In the genomic region with DNA sequence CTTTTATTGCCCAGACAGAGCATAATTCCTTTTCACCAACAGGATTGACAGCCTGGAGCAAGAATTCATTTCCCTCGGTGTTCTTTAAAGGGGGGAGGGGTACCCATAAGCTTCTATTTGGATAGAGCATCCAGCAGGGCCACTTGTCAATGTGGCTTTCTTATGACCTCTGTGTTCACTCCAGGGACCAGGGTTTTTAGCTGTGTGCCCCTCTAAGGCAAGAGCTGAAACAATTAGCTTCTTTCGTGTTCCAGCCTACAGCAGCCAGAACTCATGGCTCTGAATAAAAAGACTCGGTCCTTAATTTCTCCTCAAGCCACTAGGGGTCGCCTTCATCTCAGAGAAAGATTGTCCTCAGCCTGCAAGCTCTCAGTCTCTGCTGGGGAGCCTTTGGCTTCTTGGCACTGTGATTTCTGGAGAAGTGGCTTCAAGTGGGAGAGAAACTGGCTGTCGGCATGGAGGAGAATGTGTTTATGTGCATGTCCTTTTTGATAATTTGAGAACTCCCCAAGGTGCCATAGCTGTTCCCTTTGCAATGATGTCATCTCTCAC, we compare ENCODE assay signal across 8 mouse cellular contexts. TPM values are rescaled to one million over a fixed set of nuclear protein-coding genes. Genes with fewer than 3 reads are reported as not detected.
DNase-seq lines count a peak whose midpoint lies in the region; ATAC-seq and TF ChIP-seq lines count a peak whose summit lies in the region.

No protein-coding gene starts in this region.

- no peaks in the 10 kb centered on the region for H3K4me1 ChIP-seq in bone marrow macrophage, adult 2 months (ENCODE audit: control insufficient read depth, insufficient read depth, low read length)
- H3K4me1 ChIP-seq in heart, embryonic 11.5 days (ENCODE audit: control insufficient read depth, insufficient read depth, low read length): peaks cover 14% of the 10 kb centered on the region
- peaks cover 31% of the 10 kb centered on the region for H3K4me1 ChIP-seq in kidney, embryonic 15.5 days
- peaks cover 43% of the 10 kb centered on the region for H3K4me1 ChIP-seq in limb, embryonic 15.5 days

- TF ChIP-seq POLR2A in bone marrow macrophage, adult 2 months (IDR thresholded peaks at IDR 0.05; ENCODE audit: borderline replicate concordance, low read depth, low read length): no peak

- H3K9ac ChIP-seq in heart, embryonic 11.5 days (ENCODE audit: low read depth, low read length): no peak overlapping the region
- no peak overlapping the region for H3K9ac ChIP-seq in kidney, embryonic 15.5 days
- H3K9ac ChIP-seq in limb, embryonic 15.5 days: no peak overlapping the region

- peak; percentile 81 to 83 for DNase-seq in B cell, adult 2 months
- peak; percentile 71 to 83 for DNase-seq in spleen, postnatal 4 days (ENCODE audit: low spot score in 2 of 2)

- TF ChIP-seq CTCF in bone marrow macrophage, adult 2 months (IDR thresholded peaks at IDR 0.05; ENCODE audit: low read depth, low read length): peak; percentile 67

- H3K27me3 ChIP-seq in heart, embryonic 11.5 days (ENCODE audit: control insufficient read depth, insufficient read depth, low read length): peaks cover 13% of the 10 kb centered on the region
- peaks cover 17% of the 10 kb centered on the region; the same call in 1 of the 2 replicates for H3K27me3 ChIP-seq in kidney, embryonic 15.5 days
- H3K27me3 ChIP-seq in limb, embryonic 15.5 days: no peaks in the 10 kb centered on the region

- peak; percentile 81 for ATAC-seq in erythroblast, adult 5-6 weeks (replicated peaks; ENCODE audit: low FRiP score, poor library complexity, severe bottlenecking)
- peak; percentile 46; the same call in 1 of the 2 replicates for ATAC-seq in heart, embryonic 11.5 days (replicated peaks; ENCODE audit: insufficient number of reproducible peaks, low FRiP score, low TSS enrichment)
- peak; percentile 59 for ATAC-seq in kidney, embryonic 15.5 days (replicated peaks; ENCODE audit: low FRiP score)
- ATAC-seq in limb, embryonic 15.5 days (ENCODE audit: insufficient number of reproducible peaks, low FRiP score, low TSS enrichment, low read depth): 0 out of 2 replicates have a peak, but pooled peaks have one; percentile 50
- ATAC-seq in monocyte, adult 5-6 weeks (replicated peaks; ENCODE audit: insufficient number of reproducible peaks, low FRiP score, low TSS enrichment, poor library complexity, severe bottlenecking): peak; percentile 59; the same call in 1 of the 2 replicates

- 10% methylated on average over 5 of the region's 5 CpGs for WGBS in heart, embryonic 11.5 days (ENCODE audit: insufficient replicate concordance)
- WGBS in kidney, embryonic 15.5 days: 5% methylated on average over 5 of the region's 5 CpGs
- 6% methylated on average over 5 of the region's 5 CpGs for WGBS in limb, embryonic 15.5 days

- H3K36me3 ChIP-seq in heart, embryonic 11.5 days (ENCODE audit: control insufficient read depth, insufficient read depth, low read length): no peaks in the 10 kb centered on the region
- no peaks in the 10 kb centered on the region for H3K36me3 ChIP-seq in kidney, embryonic 15.5 days
- no peaks in the 10 kb centered on the region for H3K36me3 ChIP-seq in limb, embryonic 15.5 days

- H3K4me3 ChIP-seq in bone marrow macrophage, adult 2 months (ENCODE audit: insufficient read depth, low read length): no peak overlapping the region
- no peak overlapping the region for H3K4me3 ChIP-seq in heart, embryonic 11.5 days (ENCODE audit: low read depth, low read length)
- H3K4me3 ChIP-seq in kidney, embryonic 15.5 days (replicated peaks): no peak overlapping the region
- H3K4me3 ChIP-seq in limb, embryonic 15.5 days: 0 out of 2 replicates have a peak overlapping the region, but pooled peaks have one; percentile 3

- no peak overlapping the region for H3K27ac ChIP-seq in bone marrow macrophage, adult 2 months (ENCODE audit: insufficient read depth, low read depth, low read length)
- no peak overlapping the region for H3K27ac ChIP-seq in heart, embryonic 11.5 days (ENCODE audit: low read depth, low read length)
- H3K27ac ChIP-seq in kidney, embryonic 15.5 days: peak overlapping the region; percentile 9; the same call in 1 of the 2 replicates
- peak overlapping the region; percentile 88 for H3K27ac ChIP-seq in limb, embryonic 15.5 days

- H3K4me2 ChIP-seq in heart, embryonic 11.5 days: peak overlapping the region; percentile 22; the same call in 1 of the 2 replicates
- peak overlapping the region; percentile 7; the same call in 1 of the 2 replicates for H3K4me2 ChIP-seq in kidney, embryonic 15.5 days
- H3K4me2 ChIP-seq in limb, embryonic 15.5 days: no peak overlapping the region

- H3K9me3 ChIP-seq in heart, embryonic 11.5 days (replicated peaks; ENCODE audit: control insufficient read depth, low read length): peaks cover 3% of the 10 kb centered on the region; the same call in 1 of the 2 replicates
- peaks cover 6% of the 10 kb centered on the region for H3K9me3 ChIP-seq in kidney, embryonic 15.5 days (replicated peaks)
- peaks cover 5% of the 10 kb centered on the region; the same call in 1 of the 2 replicates for H3K9me3 ChIP-seq in limb, embryonic 15.5 days

RNA-seq across cellular contexts. Expression of gene Npr2, which starts 1.6 kb away (rescaled TPM):
- 0.44 TPM in 1 of 2 replicates, not detected in the other for polyA plus RNA-seq in bone marrow macrophage, adult 2 months (2012; ENCODE audit: insufficient read depth, insufficient read length, missing spikeins)
- not detected in 2 replicates for total RNA-seq in erythroblast, adult 5-6 weeks (2015; ENCODE audit: low replicate concordance)
- total RNA-seq in erythroblast, adult 5-6 weeks (2017; ENCODE audit: low replicate concordance): 1.9 TPM in 1 of 2 replicates, not detected in the other
- 7.2 and 7.8 TPM in 2 replicates for polyA plus RNA-seq in heart, embryonic 11.5 days (2014; fragmentation: Nextera tagmentation; extraction: Ambion mirVana)
- polyA plus RNA-seq in kidney, embryonic 15.5 days (2015; fragmentation: Nextera tagmentation; extraction: Ambion mirVana): 8.0 and 10.2 TPM in 2 replicates
- polyA plus RNA-seq in limb, embryonic 15.5 days (2015; fragmentation: Nextera tagmentation; extraction: Ambion mirVana): 16.8 and 22.2 TPM in 2 replicates
- total RNA-seq in monocyte, adult 5-6 weeks (2017): 0.19 to 0.38 TPM in 2 of 3 replicates, not detected in the other

RNA-seq across cellular contexts. Expression of gene Spag8, which starts 23.3 kb away (rescaled TPM):
- polyA plus RNA-seq in bone marrow macrophage, adult 2 months (2012; ENCODE audit: insufficient read depth, insufficient read length, missing spikeins): not detected in 2 replicates
- not detected in 2 replicates for total RNA-seq in erythroblast, adult 5-6 weeks (2015; ENCODE audit: low replicate concordance)
- total RNA-seq in erythroblast, adult 5-6 weeks (2017; ENCODE audit: low replicate concordance): not detected in 2 replicates
- polyA plus RNA-seq in heart, embryonic 11.5 days (2014; fragmentation: Nextera tagmentation; extraction: Ambion mirVana): 0.29 and 0.38 TPM in 2 replicates
- polyA plus RNA-seq in kidney, embryonic 15.5 days (2015; fragmentation: Nextera tagmentation; extraction: Ambion mirVana): 1.4 and 1.7 TPM in 2 replicates
- polyA plus RNA-seq in limb, embryonic 15.5 days (2015; fragmentation: Nextera tagmentation; extraction: Ambion mirVana): 0.36 and 0.47 TPM in 2 replicates
- total RNA-seq in monocyte, adult 5-6 weeks (2017): not detected in 3 replicates

RNA-seq across cellular contexts. Expression of gene Hint2, which starts 26.2 kb away (rescaled TPM):
- polyA plus RNA-seq in bone marrow macrophage, adult 2 months (2012; ENCODE audit: insufficient read depth, insufficient read length, missing spikeins): 32.7 and 33.1 TPM in 2 replicates
- total RNA-seq in erythroblast, adult 5-6 weeks (2015; ENCODE audit: low replicate concordance): 2.9 and 9.6 TPM in 2 replicates
- 13.6 and 18.1 TPM in 2 replicates for total RNA-seq in erythroblast, adult 5-6 weeks (2017; ENCODE audit: low replicate concordance)
- polyA plus RNA-seq in heart, embryonic 11.5 days (2014; fragmentation: Nextera tagmentation; extraction: Ambion mirVana): 128 and 131 TPM in 2 replicates
- 115 and 129 TPM in 2 replicates for polyA plus RNA-seq in kidney, embryonic 15.5 days (2015; fragmentation: Nextera tagmentation; extraction: Ambion mirVana)
- 75.3 and 81.9 TPM in 2 replicates for polyA plus RNA-seq in limb, embryonic 15.5 days (2015; fragmentation: Nextera tagmentation; extraction: Ambion mirVana)
- 21.5 to 26.1 TPM (median 25.9 TPM) in 3 replicates for total RNA-seq in monocyte, adult 5-6 weeks (2017)

RNA-seq across cellular contexts. Expression of gene Tmem8b, which starts 38.7 kb away (rescaled TPM):
- polyA plus RNA-seq in bone marrow macrophage, adult 2 months (2012; ENCODE audit: insufficient read depth, insufficient read length, missing spikeins): 1.9 and 2.4 TPM in 2 replicates
- 3.8 TPM in 1 of 2 replicates, not detected in the other for total RNA-seq in erythroblast, adult 5-6 weeks (2015; ENCODE audit: low replicate concordance)
- 0.42 TPM in 1 of 2 replicates, not detected in the other for total RNA-seq in erythroblast, adult 5-6 weeks (2017; ENCODE audit: low replicate concordance)
- 2.7 and 3.3 TPM in 2 replicates for polyA plus RNA-seq in heart, embryonic 11.5 days (2014; fragmentation: Nextera tagmentation; extraction: Ambion mirVana)
- polyA plus RNA-seq in kidney, embryonic 15.5 days (2015; fragmentation: Nextera tagmentation; extraction: Ambion mirVana): 2.7 and 3.6 TPM in 2 replicates
- 4.2 and 5.3 TPM in 2 replicates for polyA plus RNA-seq in limb, embryonic 15.5 days (2015; fragmentation: Nextera tagmentation; extraction: Ambion mirVana)
- 0.19 to 0.32 TPM (median 0.19 TPM) in 3 replicates for total RNA-seq in monocyte, adult 5-6 weeks (2017)

RNA-seq across cellular contexts. Expression of gene Fam221b, which starts 38.8 kb away (rescaled TPM):
- polyA plus RNA-seq in bone marrow macrophage, adult 2 months (2012; ENCODE audit: insufficient read depth, insufficient read length, missing spikeins): 0.15 and 0.21 TPM in 2 replicates
- total RNA-seq in erythroblast, adult 5-6 weeks (2015; ENCODE audit: low replicate concordance): not detected in 2 replicates
- 0.70 TPM in 1 of 2 replicates, not detected in the other for total RNA-seq in erythroblast, adult 5-6 weeks (2017; ENCODE audit: low replicate concordance)
- polyA plus RNA-seq in heart, embryonic 11.5 days (2014; fragmentation: Nextera tagmentation; extraction: Ambion mirVana): 3.4 and 3.9 TPM in 2 replicates
- 2.7 and 3.3 TPM in 2 replicates for polyA plus RNA-seq in kidney, embryonic 15.5 days (2015; fragmentation: Nextera tagmentation; extraction: Ambion mirVana)
- 2.9 TPM in 2 replicates for polyA plus RNA-seq in limb, embryonic 15.5 days (2015; fragmentation: Nextera tagmentation; extraction: Ambion mirVana)
- total RNA-seq in monocyte, adult 5-6 weeks (2017): 0.68 to 1.0 TPM (median 0.96 TPM) in 3 replicates

Comparison
In these comparisons a context has a peak if more than half of its experiments do, and no peak if none do; other contexts are left out.
1. H3K27ac ChIP-seq: peak in kidney, embryonic 15.5 days (single experiment) and limb, embryonic 15.5 days (single experiment); none in bone marrow macrophage, adult 2 months (single experiment) and heart, embryonic 11.5 days (single experiment).
2. Peak in every context shown above with its lines, with median percentiles within 50 percentile points of each other: ATAC-seq.